Mouse (Mus musculus) spleen, adult 18-20 months (tissue): Measurements from ENCODE around the gene Armc7.
"Not testable (repeated sequence)": the region's sequence is repeated elsewhere in the genome, so short reads cannot be mapped to it uniquely, and the experiment has no call there.

Source experiments
- DNase-seq, 2 experiments: peaks; one replicate each; pipeline ENCODE4 v3.0.0; 2022; ENCODE audit warnings: mixed read lengths in 2 of 2

The Armc7 gene

DNA sequence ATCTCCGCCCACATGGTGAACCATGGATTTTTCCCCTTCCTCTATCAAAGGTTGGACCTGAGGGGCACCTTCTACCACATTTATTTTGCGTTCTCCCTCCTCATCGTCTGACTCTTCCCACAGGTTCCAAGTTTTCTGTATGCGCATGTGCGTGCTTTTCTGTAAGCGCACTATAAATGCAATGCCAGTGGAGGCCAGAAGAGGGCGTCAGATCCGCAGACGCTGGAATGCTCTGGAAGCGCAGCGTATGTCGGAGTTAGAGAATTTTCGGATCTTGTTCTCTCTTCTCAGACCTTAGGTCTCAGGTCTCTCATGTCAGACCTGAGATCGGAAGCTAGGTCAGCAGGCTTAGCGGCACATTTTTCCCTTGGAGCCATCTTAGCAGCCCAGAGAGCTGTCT, 19.8 kb upstream of the Armc7 start:
- DNase-seq: no peak

DNA sequence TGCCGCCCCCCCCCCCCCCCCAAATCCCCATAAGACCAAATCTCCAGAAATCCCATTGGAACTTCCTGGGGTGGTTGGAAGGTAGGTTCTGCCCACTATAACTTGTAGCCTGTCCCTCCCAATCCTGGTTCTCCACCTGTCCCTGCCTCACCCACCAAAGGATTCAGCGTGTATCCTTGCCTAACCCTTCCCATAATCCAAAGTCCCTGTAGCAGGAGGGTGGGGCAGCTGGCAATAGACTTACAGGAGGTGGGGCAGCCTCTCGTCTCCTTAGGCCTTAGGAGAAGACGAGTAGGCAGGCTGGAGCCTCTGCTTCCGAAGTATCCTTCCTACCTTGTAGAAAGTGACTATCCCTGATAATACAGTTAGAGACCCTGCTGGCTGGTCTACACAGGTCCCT, 19.3 kb upstream of the Armc7 start:
- no peak for DNase-seq

DNA sequence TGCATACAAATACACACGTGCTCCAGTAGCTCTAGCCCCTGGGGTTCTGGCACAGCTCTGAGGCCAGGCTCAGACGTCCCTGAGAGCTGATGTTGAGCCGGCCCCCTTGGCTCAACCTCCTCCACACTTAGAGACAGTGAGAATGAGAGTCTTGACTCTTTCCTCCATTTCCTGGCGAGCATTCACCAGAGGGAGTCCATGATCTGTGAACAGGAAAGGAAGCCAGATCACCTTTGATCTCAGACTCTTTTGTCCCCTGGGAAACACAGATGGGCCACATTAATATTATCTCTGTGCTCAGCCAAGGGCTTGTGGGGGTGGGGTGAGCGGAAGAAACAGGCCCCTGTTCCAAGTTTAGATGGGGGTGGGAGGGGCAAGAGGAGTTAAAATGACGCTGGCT, 18.1 kb upstream of the Armc7 start:
- DNase-seq: no peak

DNA sequence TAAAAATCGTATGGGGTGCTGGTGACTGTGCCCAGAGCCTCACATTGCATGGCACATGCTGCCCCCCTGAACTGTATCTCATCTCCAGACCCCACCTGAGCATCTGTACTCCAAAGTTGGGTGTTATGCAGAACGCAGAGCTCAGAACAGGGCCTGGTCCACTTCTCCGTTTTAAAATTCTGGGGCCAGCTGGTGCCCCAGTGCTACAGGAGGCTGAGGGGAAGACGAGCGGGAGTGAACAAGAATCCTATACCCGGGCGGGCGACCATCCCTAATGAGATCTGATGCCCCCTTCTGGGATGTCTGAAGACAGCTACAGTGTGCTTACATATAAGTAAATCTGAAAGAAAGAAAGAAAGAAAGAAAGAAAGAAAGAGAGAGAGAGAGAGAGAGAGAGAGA, 14.5 kb upstream of the Armc7 start:
- no peak for DNase-seq

DNA sequence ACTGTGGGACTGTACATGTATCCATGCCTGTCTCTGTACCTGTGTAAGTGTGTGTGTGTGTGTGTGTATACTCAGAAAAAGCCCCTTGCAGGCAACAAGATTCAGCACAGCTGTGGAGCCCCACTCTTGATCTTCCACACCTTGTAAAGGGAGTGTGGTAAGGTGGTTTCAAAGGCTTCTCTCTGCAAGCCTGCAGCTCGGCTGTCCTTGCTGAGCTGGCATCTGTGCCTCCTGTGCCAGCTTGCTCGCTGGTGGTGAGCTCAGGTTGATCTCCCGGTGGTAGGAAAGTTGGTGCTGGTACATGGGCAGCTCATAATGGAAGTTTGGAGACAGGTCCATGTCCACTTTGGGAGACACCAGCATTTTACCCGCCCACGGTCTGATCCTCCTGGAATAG, 13.6 kb upstream of the Armc7 start:
- no peak for DNase-seq

DNA sequence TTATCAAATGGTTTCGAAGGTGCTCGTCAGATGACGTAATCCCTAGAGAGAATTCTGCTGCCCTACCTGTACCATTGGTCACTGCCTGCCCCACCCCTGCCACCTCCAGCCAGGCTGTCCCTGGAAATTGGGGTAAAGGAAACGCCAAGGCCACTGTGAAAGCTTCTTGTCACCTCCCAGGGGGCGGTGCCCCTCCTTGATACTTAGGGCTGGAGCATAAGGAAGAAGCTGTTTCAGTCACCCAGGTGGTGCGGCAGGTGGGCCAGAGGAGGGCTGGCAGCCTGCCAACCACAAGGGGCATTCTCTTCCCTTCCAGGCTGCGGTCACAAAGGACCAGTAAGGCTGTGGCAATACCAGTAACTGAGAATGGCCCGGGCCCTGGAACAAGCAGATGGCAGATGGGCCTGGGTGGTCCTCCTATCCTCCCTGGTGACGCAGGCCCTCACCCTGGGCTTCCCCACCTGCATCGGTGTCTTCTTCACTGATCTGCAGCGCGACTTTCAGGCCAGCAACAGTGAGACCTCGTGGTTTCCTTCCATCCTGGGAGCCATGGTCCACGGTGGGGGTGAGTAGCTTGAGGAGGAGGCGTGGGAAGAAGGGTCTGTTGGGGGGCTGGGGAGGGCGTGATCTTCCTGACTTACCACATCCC, 13.1 kb upstream of the Armc7 start, which contains the start of gene Slc16a5:
Gene Slc16a5, plus strand, starts transcription at position 232 of the 649 bp plus-strand sequence.
- no peak for DNase-seq

DNA sequence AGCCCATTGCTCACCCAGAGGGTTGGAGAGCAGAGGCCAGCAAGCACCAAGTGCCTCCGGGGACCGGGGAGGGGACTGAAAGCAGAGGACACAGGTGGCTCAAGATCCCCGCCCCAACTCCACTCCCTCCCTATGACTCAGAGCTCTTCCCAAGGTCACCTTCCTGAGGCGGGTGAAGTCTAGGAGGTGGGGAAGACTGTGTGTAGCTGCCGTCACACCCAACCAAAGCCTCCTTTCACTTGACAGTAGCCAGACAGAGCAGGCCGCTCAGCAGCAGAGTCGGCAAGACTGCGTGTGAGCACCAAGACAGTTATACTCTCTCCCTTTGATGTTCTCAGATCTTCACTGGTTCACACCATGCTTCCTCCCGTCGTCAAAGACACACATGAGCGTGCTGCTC, 12.1 kb upstream of the Armc7 start:
- no peak for DNase-seq

DNA sequence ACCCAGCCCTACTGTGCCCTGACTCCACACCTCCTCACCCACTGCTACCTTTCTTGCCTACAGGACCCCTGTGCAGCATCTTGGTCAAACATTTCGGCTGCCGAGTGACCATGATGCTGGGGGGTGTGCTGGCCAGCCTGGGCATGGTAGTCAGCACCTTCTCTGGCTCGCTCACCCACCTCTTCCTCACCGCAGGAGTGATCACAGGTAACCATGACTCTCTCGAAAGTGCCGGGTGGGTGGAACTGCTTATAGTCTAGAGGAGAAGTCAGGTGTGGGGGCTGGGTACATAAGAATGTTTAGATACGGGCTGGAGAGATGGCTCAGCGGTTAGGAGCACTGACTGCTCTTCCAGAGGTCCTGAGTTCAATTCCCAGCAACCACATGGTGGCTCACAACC, 10.6 kb upstream of the Armc7 start:
- DNase-seq: no peak

DNA sequence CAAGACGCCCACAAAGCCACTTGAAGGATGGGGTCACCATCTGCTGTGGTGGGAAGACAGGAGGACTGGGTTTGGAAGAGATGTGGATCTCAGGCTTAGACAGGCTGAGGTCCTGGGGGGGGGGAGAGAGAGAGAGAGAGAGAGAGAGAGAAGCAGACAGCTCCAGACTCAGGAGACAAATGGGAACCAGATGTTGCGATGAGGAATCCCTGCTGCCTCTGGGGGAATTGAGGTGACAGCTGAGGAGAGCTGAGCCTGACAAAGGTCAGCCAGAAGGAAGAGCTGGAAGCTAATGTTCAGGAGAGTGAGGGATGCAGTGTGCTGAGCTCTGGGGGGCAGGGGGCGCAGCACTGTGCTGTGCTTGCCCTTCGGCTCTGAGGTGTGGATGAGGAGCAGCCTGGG, 8.2 kb upstream of the Armc7 start:
- no peak for DNase-seq

DNA sequence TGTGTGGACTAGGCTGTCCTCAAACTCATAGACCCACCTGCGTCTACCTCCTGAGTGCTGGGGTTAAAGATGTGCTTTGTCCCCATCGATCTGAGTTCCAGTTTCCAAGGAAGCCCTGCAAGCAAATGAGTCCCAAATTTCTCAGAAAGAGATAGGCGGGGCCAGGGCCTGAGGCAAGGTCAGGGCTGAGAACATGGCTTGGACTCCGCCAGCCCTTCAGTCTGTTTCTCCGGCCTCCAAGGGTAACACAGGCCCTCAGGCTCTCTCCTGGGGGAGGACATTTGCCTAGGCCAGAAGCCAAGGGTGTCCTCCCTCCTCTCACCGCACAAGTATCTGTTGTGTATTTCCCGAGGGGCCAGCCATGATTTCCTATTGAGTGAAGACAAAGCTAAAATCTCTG, 3.3 kb upstream of the Armc7 start:
- DNase-seq: no peak

DNA sequence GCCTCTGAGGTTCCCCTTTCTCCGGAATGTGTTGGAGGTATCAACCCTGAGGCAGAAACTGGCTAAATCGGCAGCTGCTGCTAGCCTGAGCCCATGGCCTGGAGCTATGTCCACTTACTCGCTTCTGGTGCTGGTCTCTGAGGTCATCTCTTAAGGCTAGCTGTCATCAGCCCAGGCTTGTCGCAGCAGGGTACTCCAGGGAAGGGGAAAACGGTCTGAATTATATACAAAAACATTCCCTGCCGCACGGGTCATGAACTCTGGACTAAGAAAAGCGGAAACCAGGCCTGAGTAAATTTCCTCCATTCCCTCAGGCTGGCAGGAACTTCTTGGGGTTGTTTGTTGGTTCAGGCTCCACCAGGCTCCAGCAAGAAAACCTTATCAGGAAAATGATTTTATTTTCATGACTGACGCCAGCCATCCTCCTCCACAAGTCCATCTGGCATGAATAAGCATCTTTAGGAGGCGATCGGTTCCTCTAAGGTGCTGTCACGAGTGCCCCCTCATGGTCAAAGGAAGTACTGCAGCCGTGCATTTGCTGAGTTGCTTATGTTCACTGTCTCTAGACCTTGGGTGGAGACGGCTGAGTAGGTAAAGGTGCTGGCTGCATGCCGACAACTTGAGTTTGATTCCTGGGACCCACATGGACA, 1.7 kb upstream of the Armc7 start:
- DNase-seq: peak; percentile 79 to 93

DNA sequence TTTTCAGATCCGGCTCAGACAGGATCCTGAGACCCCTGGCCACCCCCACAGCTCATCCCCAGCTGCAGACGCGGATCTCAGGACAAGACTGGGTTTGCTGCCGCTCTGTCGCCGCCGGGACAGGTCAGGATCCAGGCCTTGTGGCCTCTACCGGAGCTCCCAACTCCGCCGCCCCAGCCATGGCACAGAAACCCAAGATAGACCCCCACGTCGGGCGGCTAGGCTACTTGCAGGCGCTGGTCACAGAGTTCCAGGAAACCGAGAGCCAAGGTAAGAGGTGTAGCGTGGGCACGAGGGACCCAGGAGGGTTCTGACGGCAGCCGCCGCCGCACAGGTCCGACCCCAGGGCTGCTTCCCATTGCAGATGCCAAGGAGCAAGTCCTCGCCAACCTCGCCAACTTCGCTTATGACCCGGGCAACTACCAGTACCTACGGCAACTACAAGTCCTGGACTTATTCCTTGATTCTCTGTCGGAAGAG, 331 bp downstream of the Armc7 start:
- DNase-seq: no peak

DNA sequence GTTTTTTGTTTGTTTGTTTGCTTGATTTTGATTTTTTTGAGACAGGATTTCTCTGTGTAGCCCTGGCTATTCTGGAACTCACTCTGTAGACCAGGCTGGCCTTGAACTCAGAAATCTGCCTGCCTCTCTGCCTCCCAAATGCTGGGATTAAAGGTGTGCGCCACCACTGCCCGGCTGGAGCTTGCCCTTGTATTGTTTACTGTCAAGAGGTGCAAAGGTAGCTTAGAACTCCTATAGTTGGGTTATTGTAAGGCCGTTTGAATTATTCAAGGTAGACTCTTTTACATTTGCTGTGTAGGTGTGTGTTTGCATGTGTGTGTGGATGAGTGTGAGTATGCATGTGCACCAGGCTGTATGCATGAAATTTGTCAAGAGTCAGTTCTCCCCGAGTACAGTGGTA, 1.2 kb downstream of the Armc7 start:
- DNase-seq: not testable (repeated sequence)

DNA sequence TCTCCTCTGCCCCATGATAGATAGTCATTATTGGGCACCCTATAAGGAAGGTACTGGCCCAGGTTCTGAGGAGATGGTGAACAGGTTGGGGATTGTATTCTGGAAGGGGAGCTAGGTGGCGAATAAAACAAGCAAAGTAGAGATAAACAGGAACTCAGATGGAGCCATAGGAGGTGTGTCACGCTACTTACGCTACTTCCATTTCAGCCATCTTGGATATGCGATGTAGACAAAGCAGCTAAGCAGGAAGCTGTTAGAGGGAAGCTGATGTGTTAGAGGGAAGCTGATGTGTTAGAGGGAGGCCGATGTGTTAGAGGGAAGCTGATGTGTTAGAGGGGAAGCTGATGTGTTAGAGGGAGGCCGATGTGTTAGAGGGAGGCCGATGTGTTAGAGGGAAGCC, 1.9 kb downstream of the Armc7 start:
- not testable (repeated sequence) for DNase-seq

DNA sequence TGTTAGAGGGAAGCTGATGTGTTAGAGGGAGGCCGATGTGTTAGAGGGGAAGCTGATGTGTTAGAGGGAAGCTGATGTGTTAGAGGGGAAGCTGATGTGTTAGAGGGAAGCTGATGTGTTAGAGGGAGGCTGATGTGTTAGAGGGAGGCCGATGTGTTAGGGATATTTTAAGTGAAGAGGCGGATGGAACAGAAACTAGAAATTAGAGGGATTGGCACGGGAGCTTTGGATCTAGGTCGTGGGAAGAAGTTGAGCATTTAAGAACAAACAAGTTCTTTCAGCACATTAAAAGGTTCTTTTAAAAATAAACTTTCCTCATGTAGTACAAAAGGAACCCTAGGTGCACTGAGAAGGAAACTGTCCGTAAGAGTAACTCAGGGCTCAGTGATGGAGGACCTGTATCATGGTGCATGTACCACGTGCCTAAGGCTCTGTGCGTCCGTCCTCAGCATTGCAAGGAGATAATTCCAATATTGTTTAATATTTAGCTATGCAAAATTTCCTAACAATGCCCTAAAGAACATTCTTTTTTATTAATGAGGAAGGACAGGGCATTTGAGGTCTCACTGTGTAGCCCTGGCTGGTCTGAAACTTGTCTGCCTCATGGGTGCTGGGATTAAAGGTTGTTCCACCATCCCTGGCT, 3.0 kb downstream of the Armc7 start:
- DNase-seq: no peak

DNA sequence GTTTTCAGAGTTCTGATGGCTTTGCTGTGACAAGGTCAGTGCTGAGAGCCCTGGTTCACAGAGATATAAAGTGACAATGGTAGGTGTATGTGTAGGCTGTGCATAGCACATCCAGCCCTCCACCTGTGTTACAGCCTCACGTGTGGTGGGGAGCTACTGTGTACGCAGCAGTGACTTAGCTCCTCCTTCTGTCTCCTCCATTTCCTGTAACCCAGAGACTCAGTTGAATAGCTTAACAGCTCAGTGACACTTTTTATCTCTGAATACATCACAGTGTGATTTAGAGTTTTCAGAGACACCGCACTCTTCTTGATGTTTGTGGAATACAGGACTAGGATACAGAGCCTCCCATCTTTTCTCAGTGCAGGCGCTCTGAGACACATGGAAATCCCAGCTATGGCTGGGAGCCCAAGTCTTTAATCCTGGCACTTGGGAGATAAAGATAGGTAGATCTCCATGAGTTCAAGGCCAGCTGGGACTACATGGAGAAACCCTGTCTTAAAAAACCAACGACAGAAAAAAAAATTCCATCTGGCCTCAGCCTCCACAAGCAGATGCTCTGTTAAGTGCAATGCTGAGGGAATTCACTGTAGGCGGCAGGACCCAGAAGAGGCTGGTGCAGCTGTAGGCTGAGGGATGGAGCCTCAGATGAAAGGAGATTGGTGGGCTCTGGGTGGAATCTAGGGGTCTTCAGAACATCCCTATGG, 6.2 kb downstream of the Armc7 start:
- DNase-seq: no peak

DNA sequence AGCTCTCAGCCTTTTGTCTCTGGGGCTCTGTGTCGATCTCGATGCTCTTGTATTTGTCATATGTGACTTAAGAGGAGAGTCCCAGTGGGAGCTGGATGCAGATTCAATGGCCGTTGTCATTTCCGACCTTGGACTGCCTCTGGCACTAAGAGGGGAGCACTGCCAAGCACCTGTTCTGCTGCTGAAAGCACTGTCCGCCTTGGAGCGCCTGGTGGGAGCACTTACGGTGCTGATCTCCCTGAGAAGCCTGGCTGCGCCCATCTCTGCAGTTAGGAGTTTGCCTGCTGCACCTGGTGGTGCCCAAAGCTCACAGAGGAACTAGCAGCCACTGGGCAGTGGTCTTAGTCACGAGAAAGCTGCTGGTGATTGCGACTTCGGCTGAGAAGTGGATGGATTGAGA, 7.8 kb downstream of the Armc7 start:
- no peak for DNase-seq

DNA sequence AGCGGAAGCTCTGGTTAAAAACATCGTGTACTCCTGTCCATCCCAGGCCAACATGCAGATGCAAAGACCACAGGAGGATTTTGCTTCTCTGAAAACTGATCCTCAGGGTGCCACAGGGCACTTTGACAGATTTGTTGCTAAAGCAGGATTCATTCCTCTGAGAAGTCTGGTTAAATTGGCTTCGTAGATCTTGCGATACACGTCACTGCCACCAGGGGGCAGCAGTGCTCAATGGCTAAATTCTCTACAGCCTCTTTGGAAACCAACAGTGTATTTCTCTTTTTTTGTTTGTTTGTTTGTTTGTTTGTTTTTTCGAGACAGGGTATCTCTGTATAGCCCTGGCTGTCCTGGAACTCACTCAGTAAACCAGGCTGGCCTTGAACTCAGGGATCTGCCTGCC, 8.3 kb downstream of the Armc7 start:
- DNase-seq: peak; percentile 48 to 81

DNA sequence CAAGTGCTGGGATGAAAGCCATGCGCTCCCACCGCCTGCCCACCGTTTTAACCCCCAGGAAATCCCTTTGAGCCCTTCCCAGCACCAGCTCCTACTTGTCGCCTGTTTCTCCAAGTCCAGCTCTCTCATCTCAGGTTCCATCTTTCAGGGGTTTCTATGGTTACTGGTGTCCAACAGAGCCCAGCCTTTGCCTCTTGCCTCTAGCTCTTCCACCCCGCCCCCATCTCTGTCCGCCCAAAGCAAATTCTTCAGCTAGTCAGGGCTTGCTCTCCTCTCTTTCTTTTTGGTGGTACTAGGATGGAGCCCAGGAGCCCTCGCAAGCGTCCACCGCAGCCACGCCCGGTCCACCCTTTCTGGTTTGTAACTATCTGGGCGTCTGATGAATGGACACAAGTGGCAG, 9.7 kb downstream of the Armc7 start:
- DNase-seq: no peak

DNA sequence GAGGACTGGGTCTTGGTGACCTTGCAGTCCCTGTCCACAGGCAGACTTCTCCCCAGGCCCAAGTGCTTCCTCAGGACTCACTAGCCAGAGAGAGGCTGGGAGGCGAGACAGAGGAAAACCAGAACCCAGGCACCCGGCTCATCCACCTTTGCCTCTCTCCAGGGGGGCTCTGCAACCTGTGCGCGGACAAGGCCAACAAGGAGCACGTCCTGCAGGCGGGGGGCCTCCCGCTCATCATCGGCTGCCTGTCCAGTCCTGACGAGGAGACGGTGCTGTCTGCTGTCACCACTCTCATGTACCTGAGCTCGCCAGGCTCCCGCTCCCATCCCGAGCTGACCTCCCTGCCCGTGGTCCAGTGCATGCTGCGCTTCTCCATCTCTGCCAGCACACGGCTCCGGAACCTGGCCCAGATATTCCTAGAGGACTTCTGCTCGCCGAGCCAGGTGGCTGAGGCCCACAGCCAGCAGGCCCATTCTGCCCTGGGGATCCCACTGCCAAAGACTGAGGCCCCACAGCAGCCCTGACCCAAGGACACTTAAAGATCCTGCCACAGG, 13.2 kb downstream of the Armc7 start:
- no peak for DNase-seq

DNA sequence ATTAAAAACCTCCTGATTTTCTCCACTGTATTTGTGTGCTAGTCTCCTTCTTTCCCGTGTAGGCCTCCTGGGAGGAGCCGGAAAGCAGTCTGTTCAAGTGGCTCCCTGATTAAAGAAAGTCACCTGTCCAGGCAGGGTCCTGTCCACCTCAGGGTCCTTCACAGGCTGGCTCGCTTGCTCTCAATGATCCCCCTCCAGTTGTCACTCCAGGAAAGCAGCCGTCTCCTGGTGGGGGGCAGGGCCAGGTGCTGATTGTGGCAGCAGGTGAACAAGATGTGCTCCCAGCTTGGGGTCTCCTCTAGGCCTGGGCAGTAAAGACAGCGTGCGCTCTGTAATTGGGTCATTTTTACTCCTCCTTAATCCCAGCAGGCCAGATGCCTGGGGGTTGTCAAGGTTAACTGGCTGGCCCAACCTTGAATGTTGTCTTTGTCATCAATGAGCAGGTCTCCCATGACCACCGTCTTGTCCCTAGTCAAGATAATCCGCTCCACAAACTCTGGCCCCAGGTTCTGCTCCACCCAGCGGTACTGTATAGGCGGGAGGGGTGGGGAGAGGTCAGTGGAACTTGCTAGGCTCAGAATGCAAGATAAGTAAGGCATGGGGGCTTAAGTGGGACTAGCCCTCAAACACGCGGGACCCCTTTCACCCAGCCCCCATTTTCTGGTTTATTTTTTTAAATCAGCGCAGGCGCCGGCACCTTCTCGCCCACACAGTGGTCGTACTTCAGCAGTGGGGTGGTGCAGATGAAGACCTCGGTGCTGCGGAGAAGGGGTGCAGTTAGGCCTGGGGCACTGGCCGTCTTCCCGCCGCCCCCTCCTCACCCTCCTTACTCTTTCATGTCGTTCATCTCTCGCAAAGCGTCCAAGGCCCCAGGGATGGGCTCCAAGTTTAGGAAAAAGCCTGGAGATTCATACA, 15.2 kb downstream of the Armc7 start:
- DNase-seq: peak in 1 of 2 experiments; percentile 14
